Mouse (Mus musculus) left cerebral cortex, adult 6 months (tissue): ENCODE measurements around the gene Lgals12. TPM values are rescaled to one million over a fixed set of nuclear protein-coding genes. Genes with fewer than 3 reads are reported as not detected.

Experiments
- long read RNA-seq, 2 experiments: library from polyadenylated mRNA; unstranded; transcript quantifications; one replicate each; pipeline ENCODE4 v2.0.0; 2019 to 2020
- polyA plus RNA-seq: library from polyadenylated mRNA; unstranded; fragments of <200 nt; fragmentation: Nextera tagmentation; gene quantifications from 2 replicates; pipeline ENCODE4 v1.2.3, GENCODE M21; 2021

The Lgals12 gene
- polyA plus RNA-seq: 0.15 and 0.21 TPM in 2 replicates
- long read RNA-seq, experiment 1, partial matches to known transcripts: 0 of 1 reads
- long read RNA-seq, experiment 1, other reads (novel, unspliced or antisense): 0 of 1 reads
- long read RNA-seq, experiment 2: 0 reads

GRCm38 (mm10) chr19:7606801-7607689 lies at the start of gene Lgals12:
TSS of gene Lgals12 (minus strand) at chr19:7607193.

DNA sequence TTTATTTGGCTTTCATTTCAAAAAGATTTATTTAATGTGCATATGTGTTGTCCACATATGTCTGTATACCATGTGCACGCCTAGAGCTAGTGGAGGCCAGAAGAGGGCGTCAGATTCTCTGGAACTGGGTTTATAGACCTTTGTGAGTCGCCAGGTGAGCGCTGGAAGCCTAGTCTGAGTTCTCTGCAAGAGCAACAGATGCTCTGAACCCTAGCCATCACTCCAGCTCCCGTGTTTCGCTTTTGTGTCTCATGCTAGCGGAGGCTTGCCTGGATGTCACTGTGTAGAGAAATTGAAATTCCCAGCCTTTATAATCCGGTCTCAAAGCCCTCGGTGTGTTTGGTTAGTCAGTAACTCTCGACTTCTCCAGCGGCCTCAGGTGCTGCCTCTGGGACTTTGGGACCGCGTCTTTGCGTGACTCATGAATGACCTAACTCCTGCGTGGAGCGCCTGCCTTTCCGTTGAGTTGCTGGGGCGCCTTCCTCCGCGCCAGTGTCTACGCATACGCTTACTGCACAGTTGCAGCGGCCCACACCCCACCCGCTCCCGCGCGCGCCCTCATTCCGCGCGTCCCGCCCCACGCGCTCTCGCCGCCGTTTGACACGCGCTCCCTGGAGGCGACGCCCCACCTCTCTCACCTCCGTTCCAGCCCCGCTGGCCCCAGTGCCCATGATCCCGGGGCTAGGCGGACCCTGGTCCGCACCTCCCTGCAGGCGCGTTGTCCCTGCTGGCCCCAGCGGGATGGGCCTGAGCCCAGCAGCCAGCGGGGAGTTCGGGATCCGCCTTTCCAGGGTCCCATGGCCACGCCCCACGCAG lies 5.2 kb upstream of the Lgals12 start, which contains the start of gene Hrasls5:
TSS of gene Hrasls5 (plus strand) at position 600 of the 816 bp plus-strand sequence.

DNA sequence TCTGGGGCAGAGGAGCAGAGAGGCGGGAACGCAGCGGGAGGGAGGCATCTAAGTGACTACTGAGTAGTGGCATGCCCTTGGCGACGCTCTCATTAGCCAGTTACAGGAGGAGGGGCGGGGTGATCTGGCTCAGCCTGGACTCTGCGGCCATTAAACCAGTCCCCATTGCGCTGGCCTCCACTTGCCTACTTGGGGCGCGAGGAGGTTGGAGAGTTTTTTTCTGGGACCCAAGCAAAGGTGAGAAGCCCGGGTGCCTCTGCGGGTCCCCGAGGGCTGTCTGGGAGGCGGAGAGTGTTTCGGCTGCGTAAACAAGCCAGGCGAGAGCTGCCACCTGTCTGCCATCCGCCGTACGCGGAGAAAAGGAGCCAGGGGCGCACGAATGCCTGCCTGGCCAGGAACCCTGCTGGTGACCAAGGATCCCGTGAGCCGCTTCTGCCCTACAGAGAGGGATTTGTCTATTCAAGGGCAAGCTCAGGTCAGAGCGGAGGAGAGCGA lies 49.6 kb downstream of the Lgals12 start, which contains the start of gene Pla2g16:
TSS of gene Pla2g16 (plus strand) at position 132 of the 495 bp plus-strand sequence.

Other genes starting within 250 kb of the Lgals12 start
- 2.9 and 6.9 TPM in 2 replicates for gene Spindoc, start 224.2 kb downstream of the Lgals12 start, polyA plus RNA-seq
- gene 2700081O15Rik, start 189.6 kb downstream of the Lgals12 start, polyA plus RNA-seq: 1.6 and 2.0 TPM in 2 replicates
- gene Rtn3, start 123.9 kb downstream of the Lgals12 start, polyA plus RNA-seq: 605 and 631 TPM in 2 replicates
- gene Atl3, start 113.2 kb downstream of the Lgals12 start, polyA plus RNA-seq: 5.8 and 7.3 TPM in 2 replicates
- 17.1 and 23.7 TPM in 2 replicates for gene Pla2g16, start 49.7 kb downstream of the Lgals12 start, polyA plus RNA-seq
- gene Hrasls5, start 5.3 kb upstream of the Lgals12 start, polyA plus RNA-seq: 0.13 TPM in 1 of 2 replicates, not detected in the other
- not detected in 2 replicates for gene Slc22a19, start 104.1 kb upstream of the Lgals12 start, polyA plus RNA-seq
- not detected in 2 replicates for gene Slc22a26, start 195.5 kb upstream of the Lgals12 start, polyA plus RNA-seq